Mouse (Mus musculus): Measurements from ENCODE around the gene Tdg. TPM values are rescaled to one million over a fixed set of nuclear protein-coding genes. Genes with fewer than 3 reads are reported as not detected.

The Tdg gene
- total and polyA plus RNA-seq, 2 experiments from 2014 or later, result 37.5 to 40.9 TPM

GRCm38 (mm10) chr10:82651221-82651620 is 21.6 kb downstream of the Tdg start:
- Histone ChIP-seq H3K4me3 (ENCODE audit: low read depth, low read length) (no peak overlapping the region), H3K4me1 (ENCODE audit: control insufficient read depth, insufficient read depth) (no peaks in the 10 kb centered on the region), H3K27me3 (ENCODE audit: control insufficient read depth, insufficient read depth, low read length) (no peaks in the 10 kb centered on the region), H3K9me3 (replicated peaks; ENCODE audit: control insufficient read depth, low read length) (no peaks in the 10 kb centered on the region), H3K9ac (replicated peaks; ENCODE audit: low read depth, low read length) (no peak overlapping the region), H3K36me3 (replicated peaks; ENCODE audit: control insufficient read depth, insufficient read depth, low read length) (peaks cover 36% of the 10 kb centered on the region), H3K27ac (ENCODE audit: low read depth) (no peak overlapping the region), H3K4me2 (ENCODE audit: low read depth, low read length) (no peak overlapping the region)
- no peak for TF ChIP-seq EP300 (IDR thresholded peaks at IDR 0.05; ENCODE audit: low read depth)
- TF ChIP-seq CTCF (IDR thresholded peaks at IDR 0.05; ENCODE audit: low read depth), result no peak
- 74% methylated on average over 5 of the region's 5 CpGs for WGBS
- DNase-seq (ENCODE audit: low spot score) (no peak), ATAC-seq (ENCODE audit: insufficient read depth, low read depth) (no peak)

- no peak for DNase-seq (ENCODE audit: low spot score)
- peaks cover 24% of the 10 kb centered on the region for H3K36me3 ChIP-seq (replicated peaks; ENCODE audit: control insufficient read depth, insufficient read depth, low read length)
- no peak overlapping the region for H3K4me3 ChIP-seq (ENCODE audit: low read depth, low read length)
- TF ChIP-seq CTCF (IDR thresholded peaks at IDR 0.05; ENCODE audit: low read depth) (no peak), EP300 (IDR thresholded peaks at IDR 0.05; ENCODE audit: low read depth) (no peak)
- ATAC-seq (ENCODE audit: insufficient read depth, low read depth), result no peak
- no peak overlapping the region for H3K4me2 ChIP-seq (ENCODE audit: low read depth, low read length)
- H3K9ac ChIP-seq (replicated peaks; ENCODE audit: low read depth, low read length), result no peak overlapping the region
- no peaks in the 10 kb centered on the region for H3K4me1 ChIP-seq (ENCODE audit: control insufficient read depth, insufficient read depth)
- H3K9me3 ChIP-seq (replicated peaks; ENCODE audit: control insufficient read depth, low read length), result no peaks in the 10 kb centered on the region
- H3K27me3 ChIP-seq (ENCODE audit: control insufficient read depth, insufficient read depth, low read length), result no peaks in the 10 kb centered on the region
- H3K27ac ChIP-seq (ENCODE audit: low read depth), result no peak overlapping the region
- WGBS, result 70% methylated on average over 5 of the region's 5 CpGs
Measured at GRCm38 (mm10) chr10:82652625-82653024, 23.0 kb downstream of the Tdg start.

- no peak for ATAC-seq (ENCODE audit: insufficient read depth, low read depth)
- H3K9ac ChIP-seq (replicated peaks; ENCODE audit: low read depth, low read length), result no peak overlapping the region
- H3K4me3 ChIP-seq (ENCODE audit: low read depth, low read length), result no peak overlapping the region
- H3K36me3 ChIP-seq (replicated peaks; ENCODE audit: control insufficient read depth, insufficient read depth, low read length), result peaks cover 16% of the 10 kb centered on the region; the same call in 1 of the 2 replicates
- no peak overlapping the region for H3K27ac ChIP-seq (ENCODE audit: low read depth)
- H3K4me1 ChIP-seq (ENCODE audit: control insufficient read depth, insufficient read depth), result no peaks in the 10 kb centered on the region
- TF ChIP-seq EP300 (IDR thresholded peaks at IDR 0.05; ENCODE audit: low read depth) (no peak), CTCF (IDR thresholded peaks at IDR 0.05; ENCODE audit: low read depth) (no peak)
- no peak for DNase-seq (ENCODE audit: low spot score)
- WGBS, result 73% methylated on average over 3 of the region's 3 CpGs
- H3K9me3 ChIP-seq (replicated peaks; ENCODE audit: control insufficient read depth, low read length), result no peaks in the 10 kb centered on the region
- no peaks in the 10 kb centered on the region for H3K27me3 ChIP-seq (ENCODE audit: control insufficient read depth, insufficient read depth, low read length)
- no peak overlapping the region for H3K4me2 ChIP-seq (ENCODE audit: low read depth, low read length)
Measured at GRCm38 (mm10) chr10:82654581-82654980, 25.0 kb downstream of the Tdg start.

- TF ChIP-seq EP300 (IDR thresholded peaks at IDR 0.05; ENCODE audit: low read depth), result no peak
- no peak for TF ChIP-seq CTCF (IDR thresholded peaks at IDR 0.05; ENCODE audit: low read depth)
Measured at GRCm38 (mm10) chr10:82661820-82662219, 32.2 kb downstream of the Tdg start.

GRCm38 (mm10) chr10:82662267-82662990 is 32.8 kb downstream of the Tdg start:
- no peak for TF ChIP-seq EP300 (IDR thresholded peaks at IDR 0.05; ENCODE audit: low read depth)
- TF ChIP-seq CTCF (IDR thresholded peaks at IDR 0.05; ENCODE audit: low read depth), result no peak
- no peaks in the 10 kb centered on the region for H3K9me3 ChIP-seq (replicated peaks; ENCODE audit: control insufficient read depth, low read length)
- no peak overlapping the region; the same call in 1 of the 2 replicates for H3K27ac ChIP-seq (ENCODE audit: low read depth)
- no peaks in the 10 kb centered on the region for H3K36me3 ChIP-seq (replicated peaks; ENCODE audit: control insufficient read depth, insufficient read depth, low read length)
- no peak overlapping the region for H3K4me3 ChIP-seq (ENCODE audit: low read depth, low read length)
- DNase-seq (ENCODE audit: low spot score) (no peak), ATAC-seq (ENCODE audit: insufficient read depth, low read depth) (no peak)
- H3K4me1 ChIP-seq (ENCODE audit: control insufficient read depth, insufficient read depth), result peaks cover 5% of the 10 kb centered on the region; the same call in 1 of the 2 replicates
- no peak overlapping the region for H3K4me2 ChIP-seq (ENCODE audit: low read depth, low read length)
- WGBS, result 67% methylated on average over 14 of the region's 14 CpGs
- no peaks in the 10 kb centered on the region for H3K27me3 ChIP-seq (ENCODE audit: control insufficient read depth, insufficient read depth, low read length)
- H3K9ac ChIP-seq (replicated peaks; ENCODE audit: low read depth, low read length), result no peak overlapping the region

More at GRCm38 (mm10) chr10:82661820-82662219, 32.2 kb downstream of the Tdg start:
- no peak overlapping the region for H3K4me3 ChIP-seq (ENCODE audit: low read depth, low read length)
- no peak overlapping the region for H3K4me2 ChIP-seq (ENCODE audit: low read depth, low read length)
- H3K9me3 ChIP-seq (replicated peaks; ENCODE audit: control insufficient read depth, low read length), result no peaks in the 10 kb centered on the region
- no peak for DNase-seq (ENCODE audit: low spot score)
- WGBS, result 79% methylated on average over 8 of the region's 8 CpGs
- no peak for ATAC-seq (ENCODE audit: insufficient read depth, low read depth)
- H3K27me3 ChIP-seq (ENCODE audit: control insufficient read depth, insufficient read depth, low read length), result no peaks in the 10 kb centered on the region
- peaks cover 3% of the 10 kb centered on the region; the same call in 1 of the 2 replicates for H3K4me1 ChIP-seq (ENCODE audit: control insufficient read depth, insufficient read depth)
- no peak overlapping the region; the same call in 1 of the 2 replicates for H3K27ac ChIP-seq (ENCODE audit: low read depth)
- no peak overlapping the region for H3K9ac ChIP-seq (replicated peaks; ENCODE audit: low read depth, low read length)
- H3K36me3 ChIP-seq (replicated peaks; ENCODE audit: control insufficient read depth, insufficient read depth, low read length), result no peaks in the 10 kb centered on the region
